Mouse (Mus musculus) urinary bladder, postnatal 4 days (tissue): ENCODE data around the gene Blzf1.

ENCODE experiments used
- DNase-seq, 2 experiments: peaks; one replicate each; pipeline ENCODE4 v3.0.0; 2021 to 2022; ENCODE audit warnings: low spot score in 2 of 2

Blzf1 gene

DNA sequence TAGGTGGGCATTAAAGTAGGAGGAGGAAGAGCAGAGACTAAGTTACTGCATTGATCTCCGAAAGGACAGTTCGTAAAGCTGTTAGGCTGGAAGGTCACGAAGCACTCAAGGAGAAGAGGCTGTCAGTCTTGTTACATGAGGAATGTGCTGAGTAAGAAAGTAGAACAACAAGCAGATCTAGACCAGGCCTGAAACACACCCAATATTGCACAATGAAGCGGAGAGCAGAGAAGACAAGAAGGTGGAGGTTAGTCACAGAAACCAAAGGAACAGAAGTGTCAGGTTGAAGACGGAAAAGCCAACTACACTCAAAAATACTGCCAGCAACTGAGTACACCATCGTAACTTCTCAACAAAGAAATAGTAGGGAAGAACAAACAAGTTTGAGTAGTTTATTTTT, 13.2 kb downstream of the Blzf1 start:
- DNase-seq, result no peak

DNA sequence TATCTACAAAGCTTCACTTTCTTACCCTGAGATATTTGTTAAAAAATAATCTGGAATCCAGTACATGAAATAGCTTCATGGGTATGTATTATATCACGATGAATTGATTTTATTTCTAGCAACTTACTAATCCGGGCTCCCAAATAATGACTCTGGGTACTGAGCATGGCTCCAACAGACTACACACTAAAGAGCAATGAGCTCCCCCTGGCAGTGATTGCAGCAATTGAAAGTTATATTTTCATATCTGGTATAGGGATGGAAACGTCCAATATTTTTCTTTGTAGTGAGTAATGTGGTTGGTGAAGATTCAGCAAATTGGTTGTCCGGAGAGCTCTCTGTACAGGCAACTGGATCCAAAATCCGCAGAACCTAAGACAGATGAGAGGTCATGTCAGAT, 15.2 kb downstream of the Blzf1 start:
- DNase-seq, result no peak

DNA sequence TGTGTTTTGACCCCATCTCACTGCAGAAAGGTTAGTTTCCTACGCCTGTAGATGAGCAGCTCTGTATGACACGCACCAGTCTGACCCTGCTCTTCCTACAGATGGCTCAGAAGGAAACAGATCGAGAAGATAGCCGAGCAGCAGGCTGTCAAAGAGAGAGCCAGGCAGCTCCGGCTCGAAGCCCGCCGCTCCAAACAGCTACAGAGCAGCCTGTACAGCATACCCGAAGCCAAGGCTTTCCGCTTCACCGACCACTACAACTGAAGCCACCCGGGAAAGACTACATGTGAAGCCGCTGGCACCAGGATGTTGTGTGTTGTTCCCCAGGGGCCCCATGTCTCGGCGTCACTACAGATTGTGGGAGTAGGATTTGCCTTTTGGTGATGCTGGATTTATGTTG, 19.9 kb downstream of the Blzf1 start:
- DNase-seq, result no peak

DNA sequence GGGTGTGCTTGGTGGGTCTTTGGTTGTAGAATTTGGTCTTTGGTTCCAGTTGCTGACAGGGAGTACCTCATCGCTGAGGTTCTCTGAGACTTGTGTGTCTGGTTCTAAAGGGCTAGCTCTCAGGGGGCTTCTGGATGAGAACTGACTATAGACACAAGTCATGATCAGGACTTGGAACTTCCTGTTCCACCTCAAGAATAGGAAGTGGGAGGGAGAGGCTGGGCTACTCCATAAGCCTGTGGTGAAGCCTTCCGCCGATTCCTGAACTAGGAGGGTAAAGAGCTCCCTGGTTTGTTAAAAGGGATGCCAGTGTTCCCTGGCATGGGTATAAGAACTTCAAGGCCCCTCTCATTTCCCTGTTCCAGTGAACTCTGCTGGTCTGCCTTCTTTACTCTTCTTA, 23.3 kb downstream of the Blzf1 start:
- DNase-seq, result no peak

DNA sequence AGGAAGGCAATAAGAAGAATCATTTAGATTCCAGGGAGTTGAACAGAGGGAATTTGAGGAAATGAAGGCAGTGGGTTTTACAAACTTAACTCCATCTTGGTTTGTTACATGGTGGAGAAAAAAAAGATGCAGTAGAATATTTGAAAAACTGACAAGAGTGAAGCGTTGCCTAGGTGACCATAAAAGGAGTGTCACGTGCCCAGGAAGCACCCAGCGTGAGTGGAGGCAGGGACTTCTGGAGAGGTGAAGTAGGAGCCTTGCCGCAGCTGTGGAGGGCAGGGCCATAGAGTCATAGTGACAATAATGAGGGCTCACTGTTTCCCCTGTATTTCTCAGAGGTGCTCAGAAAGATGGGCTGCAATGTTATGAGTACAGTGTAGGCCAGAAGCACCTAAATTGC, 28.0 kb downstream of the Blzf1 start:
- no peak for DNase-seq

DNA sequence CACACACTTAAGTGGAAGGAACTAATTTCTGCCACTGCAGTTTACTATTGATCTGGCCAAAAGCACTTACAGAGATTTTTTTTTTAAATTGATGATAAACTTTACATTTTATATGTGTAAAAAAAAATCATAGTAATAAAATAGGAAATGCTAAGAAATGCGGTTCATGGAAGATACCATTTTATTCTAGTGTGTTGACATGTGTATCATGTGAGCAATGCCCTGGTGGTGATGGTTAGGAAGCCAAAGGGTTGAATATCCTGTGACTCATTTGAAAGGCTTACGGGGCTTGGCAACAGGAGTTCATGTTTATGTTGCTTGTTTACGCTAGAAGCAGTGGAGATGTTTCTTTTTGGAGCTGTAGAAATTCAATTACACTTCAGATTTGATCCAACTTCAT, 30.7 kb downstream of the Blzf1 start:
- no peak for DNase-seq

DNA sequence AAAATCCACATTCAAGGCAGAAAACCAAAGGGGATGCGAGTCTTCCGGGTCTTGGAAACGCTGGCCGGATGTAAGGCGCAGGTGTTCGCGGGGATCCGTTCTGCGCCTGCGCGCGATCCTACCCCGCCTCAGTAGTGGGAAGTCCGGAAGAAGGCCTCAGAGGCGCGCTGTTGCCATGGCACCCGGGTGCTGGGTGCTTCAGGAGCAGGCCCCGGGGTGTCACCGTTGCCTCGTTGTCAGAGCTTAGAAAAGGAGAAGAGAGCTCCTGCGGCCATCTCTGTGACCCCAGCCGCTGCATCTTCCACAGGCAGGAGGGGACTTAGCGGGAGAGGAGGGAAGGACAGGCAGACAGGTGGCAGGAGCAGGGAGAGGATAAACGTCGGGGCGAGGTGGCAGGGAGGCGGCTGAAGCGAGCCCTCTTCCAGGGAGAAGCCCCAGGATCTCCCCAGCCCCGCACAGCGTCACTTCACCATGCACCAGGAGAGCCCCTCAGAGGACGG, 31.8 kb downstream of the Blzf1 start, which contains the start of gene Ccdc181:
Gene Ccdc181 (plus strand): TSS at position 131 of the 500 bp plus-strand sequence.
- peak; percentile 85 to 88 for DNase-seq

DNA sequence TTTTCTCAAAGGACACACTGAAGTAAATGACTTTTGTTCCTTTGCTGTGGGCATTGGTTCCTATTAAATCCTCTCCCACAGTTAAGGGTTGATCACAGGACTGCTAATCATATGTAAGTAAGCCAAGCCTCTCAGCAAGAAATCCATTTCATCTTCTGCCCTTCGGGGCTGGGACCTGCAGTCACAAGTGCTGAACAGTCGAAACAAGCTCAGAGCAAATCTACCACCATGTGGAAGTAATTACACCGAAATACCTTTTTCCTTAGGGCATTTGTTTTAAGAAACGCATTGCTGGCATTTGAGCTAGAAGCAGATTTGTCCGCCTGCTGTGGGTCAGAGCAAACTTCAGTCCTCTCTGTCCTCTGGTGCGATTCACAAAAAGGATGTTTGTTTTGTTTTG, 33.6 kb downstream of the Blzf1 start:
- no peak for DNase-seq

DNA sequence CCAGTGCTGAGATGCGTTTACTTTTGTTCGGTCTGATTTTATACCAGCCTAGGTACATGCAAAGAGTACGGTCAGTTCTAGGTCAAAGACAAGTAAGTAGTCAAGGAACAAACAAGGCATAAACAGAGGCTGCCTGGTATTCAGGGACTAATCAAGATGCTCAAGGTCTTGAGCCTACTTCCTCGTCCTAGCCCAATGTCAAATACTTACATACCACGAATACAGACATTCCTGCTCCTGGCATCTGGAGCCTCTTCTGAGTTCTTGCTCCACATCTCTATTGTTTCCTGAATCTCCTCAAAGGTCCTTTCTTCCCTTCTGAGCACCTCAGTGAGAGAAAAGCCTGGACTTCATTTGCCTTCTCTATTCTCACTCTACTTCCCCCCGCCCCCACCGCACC, 36.3 kb downstream of the Blzf1 start:
- DNase-seq, result no peak

DNA sequence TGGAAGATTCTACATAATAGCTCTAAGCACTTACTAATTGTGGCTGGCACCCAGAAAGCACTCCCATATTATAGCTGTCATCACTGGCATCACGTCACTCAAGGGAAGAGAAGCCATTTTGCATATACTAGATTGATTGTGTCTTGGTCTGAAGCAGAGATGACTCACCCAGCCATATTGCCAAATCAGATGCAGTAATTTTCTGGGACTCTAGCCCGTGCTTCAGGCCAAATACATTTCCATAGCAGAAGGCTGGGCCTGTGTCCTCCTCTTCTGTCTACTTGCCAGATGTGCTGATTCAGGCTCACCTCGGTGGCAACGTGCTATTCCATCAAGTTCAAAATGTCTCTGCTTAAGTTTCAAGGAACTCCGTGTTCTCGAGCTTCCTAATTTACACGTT, 45.7 kb downstream of the Blzf1 start:
- no peak for DNase-seq

DNA sequence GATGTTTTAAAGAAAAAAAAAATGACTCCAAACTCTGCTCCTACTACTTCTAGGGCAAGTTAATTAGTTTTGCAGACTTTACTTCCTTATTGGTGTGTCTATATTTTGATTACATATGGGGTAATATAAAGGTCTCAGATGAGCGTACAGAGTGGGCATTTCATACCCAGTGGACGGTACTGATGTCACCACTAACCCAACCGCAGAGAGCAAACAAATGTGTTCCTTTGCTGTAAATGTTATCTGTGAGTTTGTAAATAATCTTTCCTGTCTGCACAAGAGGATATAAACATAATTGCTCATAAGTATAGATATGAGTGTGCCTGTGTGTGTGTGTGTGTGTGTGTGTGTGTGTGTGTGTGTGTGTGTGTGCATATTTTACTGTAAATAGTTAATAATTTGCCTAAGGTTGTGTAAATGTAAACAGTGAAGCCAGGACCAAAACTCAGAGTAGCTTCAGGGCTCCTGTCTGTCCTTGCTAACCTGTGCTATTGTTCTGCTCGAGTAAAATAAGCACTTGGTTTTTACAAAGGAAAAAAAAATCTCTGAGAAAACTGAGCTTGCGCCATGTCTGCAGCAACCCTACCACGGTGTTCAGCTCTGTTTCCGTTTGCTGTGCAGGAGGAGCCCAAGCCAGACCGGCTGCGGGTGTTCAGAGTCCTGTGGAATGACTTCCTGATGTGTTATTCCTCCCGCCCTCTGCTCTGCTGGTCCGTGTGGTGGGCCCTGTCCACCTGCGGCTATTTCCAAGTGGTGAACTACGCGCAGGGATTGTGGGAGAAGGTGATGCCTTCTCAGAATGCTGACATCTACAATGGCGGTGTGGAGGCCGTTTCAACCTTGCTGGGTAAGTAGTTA, 46.9 kb downstream of the Blzf1 start:
- no peak for DNase-seq

DNA sequence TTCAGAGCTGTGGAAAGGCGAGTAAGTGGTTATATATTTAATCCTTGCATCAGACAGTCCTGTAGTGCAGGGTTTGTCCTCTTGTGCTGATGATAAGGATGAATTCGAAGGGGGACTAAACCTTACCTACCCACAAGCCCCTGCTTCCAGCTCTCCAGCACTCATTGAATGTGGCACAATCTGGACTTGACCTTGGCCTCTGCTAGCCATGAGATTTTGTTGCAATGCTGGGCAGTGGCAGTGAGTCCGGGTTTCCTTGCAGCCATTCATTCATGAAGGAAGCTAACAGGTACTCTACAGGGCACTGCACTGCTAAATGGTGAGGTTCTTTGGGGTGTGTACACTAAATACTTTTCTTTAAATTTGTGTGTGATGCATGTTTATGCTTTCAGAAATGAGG, 52.5 kb downstream of the Blzf1 start:
- DNase-seq, result no peak

DNA sequence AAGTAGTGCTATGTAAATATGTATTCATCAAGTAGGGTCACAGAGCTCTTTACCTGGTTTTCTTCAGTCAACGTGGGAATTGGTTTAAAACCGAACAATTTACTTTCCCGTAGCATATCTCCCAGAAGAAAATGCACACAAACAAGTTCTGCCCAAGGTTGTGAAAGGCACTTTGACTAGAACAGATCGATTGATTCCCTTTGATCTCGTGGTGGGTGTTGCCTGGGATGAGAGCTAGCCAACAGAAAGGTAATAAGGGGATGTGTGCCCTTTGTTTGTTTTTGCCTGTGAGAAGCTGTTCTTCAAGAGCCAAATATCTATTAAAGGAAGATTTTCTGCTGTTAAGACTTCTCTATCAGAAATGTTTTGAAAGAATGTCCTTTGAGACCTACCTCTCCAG, 54.7 kb downstream of the Blzf1 start:
- no peak for DNase-seq

DNA sequence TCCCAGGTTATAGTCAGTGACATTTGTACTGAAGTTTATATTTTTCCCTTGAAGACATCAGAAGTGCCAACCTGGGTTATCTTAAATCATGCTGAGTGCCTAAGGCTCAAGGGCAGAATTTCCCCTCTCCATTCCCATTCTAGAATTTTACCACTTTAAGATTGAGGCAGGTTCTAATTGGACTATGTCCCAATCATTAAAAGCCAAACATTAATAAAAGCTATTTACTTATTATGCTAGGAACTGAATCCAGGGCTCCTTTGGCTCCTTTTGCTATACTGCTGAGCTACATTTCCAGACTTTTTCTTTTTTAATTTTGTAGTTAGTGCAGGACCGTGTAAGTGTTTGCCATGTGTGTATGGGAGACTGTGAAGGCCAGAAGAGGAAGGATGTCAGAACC, 55.9 kb downstream of the Blzf1 start:
- DNase-seq, result no peak

DNA sequence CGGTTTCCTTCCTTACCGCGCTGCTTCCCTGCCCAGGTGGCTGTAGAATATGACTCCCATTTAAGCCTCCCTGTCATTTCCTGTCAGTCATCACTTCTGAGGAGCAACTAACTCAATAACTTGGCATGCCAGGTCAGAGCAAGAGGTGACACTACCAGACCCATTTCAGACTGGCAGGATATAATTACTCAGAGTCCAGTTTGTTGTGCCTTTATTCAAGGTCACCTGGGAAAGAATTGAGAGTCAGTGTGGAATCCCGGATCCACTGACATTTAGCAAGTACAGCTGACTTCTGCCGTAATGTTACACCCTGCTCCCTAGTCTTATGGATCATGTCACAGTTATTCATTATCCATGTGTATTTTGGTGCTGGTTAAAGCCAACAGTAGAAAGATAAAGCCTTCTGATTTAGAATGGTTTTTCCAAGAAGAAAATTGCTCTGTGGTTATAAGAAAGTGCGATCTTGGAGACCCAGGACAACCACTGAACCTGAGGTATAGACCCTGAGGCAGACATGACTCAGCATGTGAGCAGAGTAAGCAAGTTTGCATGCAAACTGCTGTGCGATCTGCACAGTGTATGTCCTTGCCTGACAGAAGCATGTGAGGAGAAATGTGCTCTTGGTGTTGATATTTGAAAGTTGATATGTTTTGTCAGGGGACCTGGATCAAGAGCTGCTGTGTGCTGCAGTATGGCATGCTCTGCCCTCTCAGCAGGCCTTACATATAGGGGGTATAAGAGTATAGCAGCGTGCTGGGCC, 56.7 kb downstream of the Blzf1 start:
- no peak for DNase-seq

DNA sequence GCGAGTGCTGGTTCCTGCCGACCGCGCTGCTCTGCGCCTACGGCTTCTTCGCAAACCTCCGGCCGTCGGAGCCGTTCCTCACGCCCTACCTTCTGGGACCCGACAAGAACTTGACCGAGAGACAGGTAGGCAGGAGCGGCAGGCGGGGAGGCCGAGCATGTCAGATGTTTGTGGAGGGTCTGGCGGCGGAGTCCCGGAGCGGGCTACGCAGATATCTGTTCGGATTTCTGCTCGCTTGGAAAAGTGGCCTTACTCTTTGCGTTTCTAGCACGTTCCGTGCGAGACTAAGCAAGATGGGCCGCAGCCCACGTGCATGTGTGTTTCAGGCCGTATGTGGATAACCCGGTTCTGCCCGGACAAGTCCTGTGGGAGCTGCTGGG, 58.0 kb downstream of the Blzf1 start:
- no peak for DNase-seq

DNA sequence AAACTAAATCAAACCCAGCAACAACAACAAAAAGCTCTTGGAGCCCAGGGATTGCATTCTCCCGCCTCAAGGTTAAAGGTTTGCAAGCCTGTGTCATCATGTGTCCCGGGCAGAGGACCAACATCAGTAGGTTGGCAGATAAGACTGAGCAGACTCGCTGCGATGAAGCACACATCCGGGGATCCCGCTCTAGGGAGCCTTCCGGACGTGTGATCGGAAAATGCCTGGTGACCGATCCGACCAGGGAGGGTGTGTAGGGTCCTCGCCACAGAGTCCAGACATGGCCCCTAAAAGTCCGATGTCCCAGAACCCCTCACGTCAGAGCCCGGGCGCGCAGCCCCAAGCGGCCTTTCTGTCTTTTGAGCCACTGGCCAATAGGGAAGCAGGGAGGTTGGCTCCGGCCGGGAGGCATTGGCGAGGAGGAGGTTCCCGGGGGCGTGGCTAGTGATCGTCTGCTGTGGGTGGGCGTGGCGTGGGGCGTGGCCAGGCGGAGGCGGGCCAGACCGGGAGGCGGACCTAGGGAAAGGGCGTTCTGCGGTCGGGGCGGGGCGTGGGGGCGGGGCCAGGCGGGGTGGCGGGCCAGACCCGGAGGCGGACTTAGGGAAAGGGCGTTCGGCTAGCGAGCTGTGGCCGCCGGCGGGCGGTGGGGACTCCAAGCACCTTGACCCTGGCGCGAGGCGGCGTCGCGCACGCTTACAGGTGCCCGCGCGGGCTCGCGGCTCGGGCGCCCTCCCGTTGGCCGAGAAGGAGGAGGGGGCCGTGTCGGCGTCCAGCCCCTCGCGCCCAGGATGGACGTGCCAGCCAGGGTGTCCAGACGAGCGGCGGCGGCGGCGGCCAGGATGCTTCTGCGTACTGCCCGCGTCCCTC, 58.6 kb downstream of the Blzf1 start, which contains the start of gene Slc19a2:
Gene Slc19a2 (plus strand): TSS at position 582 of the 867 bp plus-strand sequence.
- DNase-seq, result peak; percentile 97 to 99

DNA sequence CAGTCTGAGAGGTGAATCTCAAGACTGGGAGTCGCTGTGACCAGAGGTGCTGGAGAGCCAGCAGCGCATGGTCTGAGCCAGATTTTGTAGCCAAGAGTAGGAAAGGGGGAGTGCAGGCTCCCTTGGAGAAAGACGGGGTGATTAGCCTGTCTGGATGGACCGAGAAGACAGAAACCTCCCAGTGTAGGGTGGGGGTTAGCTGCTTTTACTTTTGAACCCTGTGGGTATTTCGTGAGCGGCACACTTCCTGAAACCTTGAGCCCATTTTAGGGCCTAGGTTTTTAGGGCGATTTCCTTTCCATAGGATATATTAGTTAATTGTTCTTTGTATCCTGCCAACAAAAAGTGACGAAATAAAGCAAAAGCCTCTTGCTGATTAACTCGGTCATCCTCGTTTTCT, 59.3 kb downstream of the Blzf1 start:
- DNase-seq, result peak in 1 of 2 experiments; percentile 44

DNA sequence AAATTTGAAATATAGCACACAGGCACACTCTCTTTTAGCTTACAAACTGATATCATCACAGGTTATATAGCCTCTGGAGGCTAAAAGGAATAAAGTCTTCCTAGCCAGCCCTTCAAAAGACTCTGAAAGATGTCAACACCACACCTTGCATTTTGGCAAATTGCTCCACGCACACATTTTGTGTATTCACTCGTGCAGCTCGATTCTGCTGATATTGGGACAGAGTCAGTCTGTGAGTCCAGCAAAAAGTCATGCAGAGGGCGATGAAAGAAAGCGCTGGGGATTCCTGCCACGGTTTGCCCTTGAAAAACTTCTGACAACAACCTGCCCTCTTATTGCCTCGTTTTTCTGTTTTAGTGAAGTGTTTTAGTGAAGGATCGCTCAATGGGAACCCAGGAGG, 59.8 kb downstream of the Blzf1 start:
- DNase-seq, result no peak

DNA sequence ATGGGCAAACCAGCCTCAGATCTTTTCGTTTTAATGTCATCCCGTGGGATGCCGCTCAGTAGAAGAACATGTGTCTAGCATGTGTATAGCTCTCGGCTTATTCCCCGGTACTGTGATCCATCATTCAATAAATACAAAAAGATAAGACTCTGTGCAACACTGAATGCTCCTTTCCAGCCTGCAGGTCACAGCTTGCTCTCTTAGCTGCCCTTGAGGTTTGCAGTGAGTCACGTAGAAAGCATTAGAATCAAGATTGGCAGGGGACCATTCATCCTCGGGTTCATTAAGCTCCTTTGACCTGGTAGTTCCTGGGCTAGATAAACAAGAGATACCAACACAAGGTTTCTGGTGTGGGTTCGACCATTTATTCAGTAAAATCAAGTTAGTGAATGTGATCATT, 64.5 kb downstream of the Blzf1 start:
- no peak for DNase-seq

DNA sequence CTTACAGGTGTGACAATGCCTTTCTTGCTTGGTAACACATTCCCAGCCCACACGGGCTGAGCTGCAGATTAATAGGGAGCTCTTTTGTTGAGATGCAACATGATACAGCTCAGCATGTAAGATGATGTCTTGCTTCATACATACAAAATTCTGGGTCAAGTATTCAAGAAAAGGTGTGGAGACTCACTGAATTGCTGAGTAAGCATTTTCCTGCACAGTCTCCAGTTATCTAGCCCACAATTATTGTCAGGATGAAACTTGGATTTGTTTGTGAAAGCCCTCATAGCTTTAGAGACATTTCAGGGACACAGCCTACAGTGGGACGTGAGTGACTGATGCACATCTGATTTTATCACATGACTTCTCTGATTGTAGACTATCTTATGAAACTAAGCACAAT, 65.8 kb downstream of the Blzf1 start:
- no peak for DNase-seq
